Mouse (Mus musculus): ENCODE results near the gene Prrc2b. TPM values are rescaled to one million over a fixed set of nuclear protein-coding genes. Genes with fewer than 3 reads are reported as not detected.

Gene Prrc2b
- polyA plus RNA-seq, 1 experiment from 2014 or later = 18.7 TPM

DNA sequence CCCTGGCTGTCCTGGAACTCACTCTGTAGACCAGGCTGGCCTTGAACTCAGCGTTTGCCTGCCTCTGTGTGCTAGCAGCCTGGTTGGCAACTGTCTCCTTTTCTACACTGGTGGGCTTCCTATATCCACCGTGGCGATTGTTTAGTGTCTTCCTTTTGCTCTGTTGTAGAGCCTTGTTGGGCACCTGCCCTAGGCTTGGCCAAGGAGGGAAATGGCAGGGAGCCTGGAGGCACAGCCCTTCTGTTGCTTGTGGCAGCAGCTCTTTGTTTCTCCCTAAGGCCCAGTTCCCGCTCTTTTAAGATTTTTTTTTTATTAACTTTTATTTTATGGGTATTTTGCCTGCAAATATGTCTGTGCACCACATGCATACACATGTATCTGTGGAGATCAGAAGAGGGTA is 49.2 kb downstream of the Prrc2b start:
- Histone ChIP-seq H3K4me2 (replicated peaks; ENCODE audit: low read depth) (no peak overlapping the region), H3K9me3 (ENCODE audit: control insufficient read depth, low read length) (no peaks in the 10 kb centered on the region), H3K9ac (ENCODE audit: low read length) (no peak overlapping the region), H3K27ac (replicated peaks) (no peak overlapping the region), H3K27me3 (ENCODE audit: control insufficient read depth, insufficient read depth, low read length) (no peaks in the 10 kb centered on the region), H3K4me3 (ENCODE audit: low read depth, low read length) (no peak overlapping the region), H3K4me1 (replicated peaks; ENCODE audit: control insufficient read depth, insufficient read depth) (no peaks in the 10 kb centered on the region), H3K36me3 (ENCODE audit: control insufficient read depth, insufficient read depth, low read length) (peaks cover 45% of the 10 kb centered on the region)
- 92% methylated on average over 4 of the region's 4 CpGs for WGBS
- DNase-seq (ENCODE audit: low spot score) (no peak), ATAC-seq (ENCODE audit: low FRiP score, low TSS enrichment) (no peak)
- TF ChIP-seq EP300 (optimal IDR thresholded peaks at IDR 0.05) = no peak
- TF ChIP-seq CTCF (IDR thresholded peaks at IDR 0.05; ENCODE audit: low read depth) = no peak

DNA sequence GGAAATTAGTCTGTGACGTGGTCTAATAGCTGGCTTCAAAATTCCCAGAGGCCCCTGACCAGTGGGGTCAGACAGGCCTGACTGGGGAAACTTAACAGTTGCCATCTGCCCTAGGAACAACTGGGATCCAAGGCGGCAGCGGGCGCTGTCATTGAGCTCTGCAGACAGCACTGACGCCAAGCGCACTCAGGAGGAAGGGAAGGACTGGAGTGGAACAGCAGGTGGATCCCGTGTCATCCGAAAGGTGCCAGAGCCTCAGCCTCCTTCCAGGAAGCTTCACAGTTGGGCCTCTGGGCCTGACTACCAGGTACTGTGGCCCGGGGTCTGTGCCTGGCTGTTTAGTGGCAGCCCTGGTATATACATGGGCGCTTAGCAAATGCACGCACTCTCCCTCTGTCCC is 49.8 kb downstream of the Prrc2b start:
- TF ChIP-seq CTCF (IDR thresholded peaks at IDR 0.05; ENCODE audit: low read depth) = no peak
- TF ChIP-seq EP300 (optimal IDR thresholded peaks at IDR 0.05) = no peak
- Histone ChIP-seq H3K9me3 (ENCODE audit: control insufficient read depth, low read length) (no peaks in the 10 kb centered on the region), H3K9ac (ENCODE audit: low read length) (no peak overlapping the region), H3K4me2 (replicated peaks; ENCODE audit: low read depth) (no peak overlapping the region), H3K4me3 (ENCODE audit: low read depth, low read length) (no peak overlapping the region), H3K4me1 (replicated peaks; ENCODE audit: control insufficient read depth, insufficient read depth) (no peaks in the 10 kb centered on the region), H3K27ac (replicated peaks) (no peak overlapping the region), H3K36me3 (ENCODE audit: control insufficient read depth, insufficient read depth, low read length) (peaks cover 44% of the 10 kb centered on the region), H3K27me3 (ENCODE audit: control insufficient read depth, insufficient read depth, low read length) (no peaks in the 10 kb centered on the region)
- 91% methylated on average over 11 of the region's 11 CpGs for WGBS
- ATAC-seq (ENCODE audit: low FRiP score, low TSS enrichment) (no peak), DNase-seq (ENCODE audit: low spot score) (no peak)

DNA sequence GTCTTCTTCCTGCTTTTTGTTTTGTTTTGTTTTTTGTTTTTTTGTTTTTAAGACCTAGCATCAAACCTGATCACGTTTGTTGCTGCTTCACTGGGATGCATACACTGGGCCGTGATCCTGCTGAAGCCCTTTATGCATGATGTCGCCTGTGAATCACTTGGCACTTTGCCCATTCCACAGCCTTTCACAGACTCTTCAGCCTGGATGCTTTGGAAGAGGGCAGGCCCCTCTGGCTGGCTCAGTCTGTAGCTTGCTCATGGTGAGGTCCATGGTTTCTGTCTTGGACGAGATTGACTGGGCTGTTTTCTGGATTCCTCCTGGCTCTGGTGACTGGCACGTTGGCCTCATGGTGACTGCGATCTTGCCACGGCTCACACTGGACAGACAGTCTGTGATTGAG is 50.6 kb downstream of the Prrc2b start:
- Histone ChIP-seq H3K9ac (ENCODE audit: low read length) (no peak overlapping the region), H3K9me3 (ENCODE audit: control insufficient read depth, low read length) (no peaks in the 10 kb centered on the region), H3K27ac (replicated peaks) (no peak overlapping the region), H3K36me3 (ENCODE audit: control insufficient read depth, insufficient read depth, low read length) (peaks cover 47% of the 10 kb centered on the region), H3K27me3 (ENCODE audit: control insufficient read depth, insufficient read depth, low read length) (no peaks in the 10 kb centered on the region), H3K4me2 (replicated peaks; ENCODE audit: low read depth) (no peak overlapping the region), H3K4me1 (replicated peaks; ENCODE audit: control insufficient read depth, insufficient read depth) (no peaks in the 10 kb centered on the region), H3K4me3 (ENCODE audit: low read depth, low read length) (no peak overlapping the region)
- no peak for DNase-seq (ENCODE audit: low spot score)
- no peak for ATAC-seq (ENCODE audit: low FRiP score, low TSS enrichment)
- TF ChIP-seq EP300 (optimal IDR thresholded peaks at IDR 0.05) (no peak), CTCF (IDR thresholded peaks at IDR 0.05; ENCODE audit: low read depth) (no peak)
- WGBS = 51% methylated on average over 7 of the region's 7 CpGs

DNA sequence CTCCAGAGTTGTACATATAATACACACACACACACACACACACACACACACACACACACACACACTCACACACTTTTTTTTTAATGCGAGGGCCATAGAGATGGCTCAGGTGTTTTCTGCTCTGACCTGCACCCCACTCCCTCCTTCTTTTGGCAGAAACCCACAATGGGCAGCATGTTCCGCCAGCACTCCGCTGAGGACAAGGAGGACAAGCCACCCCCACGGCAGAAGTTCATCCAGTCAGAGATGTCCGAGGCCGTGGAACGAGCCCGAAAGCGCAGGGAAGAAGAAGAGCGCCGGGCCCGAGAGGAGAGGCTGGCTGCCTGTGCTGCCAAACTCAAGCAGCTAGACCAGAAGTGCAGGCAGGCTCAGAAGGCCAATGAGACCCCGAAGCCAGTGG is 53.0 kb downstream of the Prrc2b start:
- Histone ChIP-seq H3K9me3 (ENCODE audit: control insufficient read depth, low read length) (no peaks in the 10 kb centered on the region), H3K4me1 (replicated peaks; ENCODE audit: control insufficient read depth, insufficient read depth) (no peaks in the 10 kb centered on the region), H3K9ac (ENCODE audit: low read length) (no peak overlapping the region), H3K36me3 (ENCODE audit: control insufficient read depth, insufficient read depth, low read length) (peaks cover 56% of the 10 kb centered on the region), H3K27ac (replicated peaks) (no peak overlapping the region), H3K27me3 (ENCODE audit: control insufficient read depth, insufficient read depth, low read length) (no peaks in the 10 kb centered on the region), H3K4me3 (ENCODE audit: low read depth, low read length) (no peak overlapping the region), H3K4me2 (replicated peaks; ENCODE audit: low read depth) (no peak overlapping the region)
- TF ChIP-seq CTCF (IDR thresholded peaks at IDR 0.05; ENCODE audit: low read depth) (no peak), EP300 (optimal IDR thresholded peaks at IDR 0.05) (no peak)
- 97% methylated on average over 13 of the region's 13 CpGs for WGBS
- no peak for DNase-seq (ENCODE audit: low spot score)
- no peak for ATAC-seq (ENCODE audit: low FRiP score, low TSS enrichment)

DNA sequence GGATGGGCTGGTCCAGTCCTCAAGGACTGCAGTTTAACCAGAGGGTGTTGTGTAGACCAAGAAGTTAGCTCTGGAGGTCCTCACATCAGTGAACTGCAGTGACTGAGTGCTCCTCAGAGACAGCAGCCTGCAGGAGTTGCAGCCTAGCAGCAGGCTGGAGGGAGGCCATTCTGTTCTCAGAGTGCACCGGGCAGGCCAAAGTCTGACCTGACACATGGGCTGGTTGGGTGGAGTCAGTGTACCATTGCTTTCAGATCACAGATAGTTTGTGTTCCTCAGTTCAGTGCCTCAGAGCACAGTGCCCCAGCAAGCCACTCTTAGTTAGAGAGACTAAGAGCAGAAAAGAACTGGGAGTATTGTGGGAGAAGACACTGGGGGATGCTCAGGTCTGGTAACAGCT is 56.8 kb downstream of the Prrc2b start:
- Histone ChIP-seq H3K4me3 (ENCODE audit: low read depth, low read length) (no peak overlapping the region), H3K4me1 (replicated peaks; ENCODE audit: control insufficient read depth, insufficient read depth) (no peaks in the 10 kb centered on the region), H3K4me2 (replicated peaks; ENCODE audit: low read depth) (no peak overlapping the region), H3K9ac (ENCODE audit: low read length) (no peak overlapping the region), H3K36me3 (ENCODE audit: control insufficient read depth, insufficient read depth, low read length) (peaks cover 54% of the 10 kb centered on the region), H3K9me3 (ENCODE audit: control insufficient read depth, low read length) (no peaks in the 10 kb centered on the region), H3K27ac (replicated peaks) (no peak overlapping the region), H3K27me3 (ENCODE audit: control insufficient read depth, insufficient read depth, low read length) (no peaks in the 10 kb centered on the region)
- WGBS = 89% methylated on average over 1 of the region's 1 CpGs
- TF ChIP-seq CTCF (IDR thresholded peaks at IDR 0.05; ENCODE audit: low read depth) = no peak
- DNase-seq (ENCODE audit: low spot score) (no peak), ATAC-seq (ENCODE audit: low FRiP score, low TSS enrichment) (no peak)

DNA sequence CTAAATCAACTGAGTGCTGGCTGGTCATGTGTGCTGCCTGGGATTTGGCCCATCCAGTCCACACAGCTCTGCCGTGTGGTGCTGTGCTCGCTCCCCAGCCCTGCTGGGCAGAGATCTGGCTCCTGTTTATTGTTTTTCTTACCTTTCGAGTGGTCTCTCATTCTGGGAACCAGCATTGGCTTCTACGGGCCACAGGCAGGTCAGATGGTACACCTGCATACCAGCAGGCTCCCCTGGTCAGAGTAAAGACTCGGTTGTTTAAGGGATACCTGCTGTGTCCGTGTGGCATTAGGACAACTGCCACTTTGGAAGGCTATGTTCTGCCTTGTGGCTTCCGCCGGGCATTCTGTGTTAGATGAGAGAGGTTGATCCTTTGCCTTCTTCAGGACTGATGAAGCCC is 60.8 kb downstream of the Prrc2b start:
- Histone ChIP-seq H3K4me3 (ENCODE audit: low read depth, low read length) (no peak overlapping the region), H3K4me1 (replicated peaks; ENCODE audit: control insufficient read depth, insufficient read depth) (no peaks in the 10 kb centered on the region), H3K4me2 (replicated peaks; ENCODE audit: low read depth) (no peak overlapping the region), H3K36me3 (ENCODE audit: control insufficient read depth, insufficient read depth, low read length) (peaks cover 68% of the 10 kb centered on the region), H3K9ac (ENCODE audit: low read length) (no peak overlapping the region), H3K27ac (replicated peaks) (no peak overlapping the region), H3K27me3 (ENCODE audit: control insufficient read depth, insufficient read depth, low read length) (no peaks in the 10 kb centered on the region), H3K9me3 (ENCODE audit: control insufficient read depth, low read length) (no peaks in the 10 kb centered on the region)
- WGBS = 87% methylated on average over 8 of the region's 8 CpGs
- TF ChIP-seq CTCF (IDR thresholded peaks at IDR 0.05; ENCODE audit: low read depth) (no peak), EP300 (optimal IDR thresholded peaks at IDR 0.05) (no peak)
- ATAC-seq (ENCODE audit: low FRiP score, low TSS enrichment) = no peak
- no peak for DNase-seq (ENCODE audit: low spot score)

All from stomach, postnatal 0 days (tissue).